Mouse (Mus musculus): ENCODE data around the gene Pcca.

The Pcca gene

DNA sequence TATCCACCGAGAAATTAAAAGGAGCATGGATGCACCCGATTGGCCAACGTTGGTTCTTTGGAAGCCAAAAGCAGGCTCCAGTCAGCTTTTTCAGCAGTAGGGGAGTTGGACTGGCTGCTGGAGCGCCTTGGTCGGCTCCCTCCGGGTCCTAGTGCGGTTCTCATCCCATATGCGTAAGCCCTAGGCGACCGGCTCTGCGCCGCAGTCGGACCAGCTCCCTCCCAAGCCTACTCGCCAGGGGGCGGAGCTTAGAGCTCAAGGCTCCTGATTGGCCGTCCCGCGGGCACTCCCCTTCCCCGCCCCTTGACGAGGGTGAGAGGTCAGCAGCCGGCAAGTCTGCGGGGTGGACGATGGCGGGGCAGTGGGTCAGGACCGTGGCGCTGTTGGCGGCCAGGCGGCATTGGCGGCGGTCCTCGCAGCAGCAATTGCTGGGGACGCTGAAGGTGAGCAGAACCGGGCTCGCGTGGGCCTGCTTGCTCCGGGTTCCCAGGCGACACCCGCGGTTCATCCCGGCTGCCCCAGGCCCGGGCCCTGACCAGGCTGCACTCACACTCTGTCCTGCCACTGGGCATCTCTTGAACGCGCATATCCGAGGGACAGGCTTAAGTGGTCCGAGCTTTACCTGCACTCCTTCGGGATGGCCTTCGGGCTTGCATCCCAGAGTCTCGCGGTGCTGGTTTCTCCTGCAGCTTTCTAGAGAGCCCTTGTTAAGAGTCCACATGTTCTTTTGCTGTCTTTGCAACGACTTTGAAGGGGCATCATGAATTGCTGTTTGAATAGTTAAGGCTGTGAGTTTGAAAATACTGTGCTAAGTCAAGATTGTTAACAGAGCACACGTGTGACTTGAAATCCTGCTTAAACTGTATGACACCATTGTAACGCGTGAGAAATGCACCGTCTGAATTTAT, at the start of gene Pcca:
Pcca (plus strand) TSS at position 308 of the 908 bp plus-strand sequence.
- in situ Hi-C loops (cut with MboI; ENCODE audit: low sequenced_read_pairs), result no loop called here

- in situ Hi-C loops (cut with MboI; ENCODE audit: low sequenced_read_pairs), result no loop called here
These were observed 49.7 kb upstream of the Pcca start for GRCm38 (mm10) chr14:122484458-122484843.

- in situ Hi-C loops (cut with MboI; ENCODE audit: low sequenced_read_pairs), result no loop called here
These were observed 49.1 kb upstream of the Pcca start for GRCm38 (mm10) chr14:122484844-122485551.

DNA sequence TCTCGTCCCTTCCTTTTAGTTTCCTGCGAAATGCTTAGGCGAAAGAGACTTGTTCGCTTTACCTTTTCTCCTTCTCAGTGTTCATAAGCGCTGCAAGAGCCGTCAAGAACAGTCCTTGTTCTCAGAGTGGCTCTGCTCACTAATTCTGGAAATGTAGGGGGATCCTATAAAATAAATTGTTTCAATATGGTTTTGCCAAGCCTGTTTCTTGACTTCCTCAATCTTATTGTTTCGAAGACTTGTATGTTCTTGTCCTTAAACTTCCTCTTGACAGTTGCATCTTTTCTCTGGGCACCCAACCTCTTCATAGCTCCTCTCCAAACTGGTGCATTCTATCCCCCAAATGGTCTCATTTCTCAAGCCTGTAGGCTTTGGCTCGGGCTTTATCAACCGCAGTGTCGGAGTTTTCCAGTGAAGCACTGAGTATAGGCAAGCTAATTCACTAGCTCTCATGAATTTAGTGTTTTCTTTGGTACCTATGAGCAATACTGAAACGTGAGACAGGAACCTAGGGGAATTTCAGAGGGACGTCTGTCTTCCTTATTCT, 48.4 kb upstream of the Pcca start:
- in situ Hi-C loops (cut with MboI; ENCODE audit: low sequenced_read_pairs), result no loop called here

- in situ Hi-C loops (cut with MboI; ENCODE audit: low sequenced_read_pairs), result no loop called here
These were observed 47.5 kb upstream of the Pcca start for GRCm38 (mm10) chr14:122486611-122487010.

GRCm38 (mm10) chr14:122487366-122487765, 46.8 kb upstream of the Pcca start:
- in situ Hi-C loops (cut with MboI; ENCODE audit: low sequenced_read_pairs), result no loop called here

GRCm38 (mm10) chr14:122489041-122489440, 45.1 kb upstream of the Pcca start:
- in situ Hi-C loops (cut with MboI; ENCODE audit: low sequenced_read_pairs), result no loop called here

- in situ Hi-C loops (cut with MboI; ENCODE audit: low sequenced_read_pairs), result no loop called here
These were observed 44.3 kb upstream of the Pcca start for GRCm38 (mm10) chr14:122489686-122490414.

DNA sequence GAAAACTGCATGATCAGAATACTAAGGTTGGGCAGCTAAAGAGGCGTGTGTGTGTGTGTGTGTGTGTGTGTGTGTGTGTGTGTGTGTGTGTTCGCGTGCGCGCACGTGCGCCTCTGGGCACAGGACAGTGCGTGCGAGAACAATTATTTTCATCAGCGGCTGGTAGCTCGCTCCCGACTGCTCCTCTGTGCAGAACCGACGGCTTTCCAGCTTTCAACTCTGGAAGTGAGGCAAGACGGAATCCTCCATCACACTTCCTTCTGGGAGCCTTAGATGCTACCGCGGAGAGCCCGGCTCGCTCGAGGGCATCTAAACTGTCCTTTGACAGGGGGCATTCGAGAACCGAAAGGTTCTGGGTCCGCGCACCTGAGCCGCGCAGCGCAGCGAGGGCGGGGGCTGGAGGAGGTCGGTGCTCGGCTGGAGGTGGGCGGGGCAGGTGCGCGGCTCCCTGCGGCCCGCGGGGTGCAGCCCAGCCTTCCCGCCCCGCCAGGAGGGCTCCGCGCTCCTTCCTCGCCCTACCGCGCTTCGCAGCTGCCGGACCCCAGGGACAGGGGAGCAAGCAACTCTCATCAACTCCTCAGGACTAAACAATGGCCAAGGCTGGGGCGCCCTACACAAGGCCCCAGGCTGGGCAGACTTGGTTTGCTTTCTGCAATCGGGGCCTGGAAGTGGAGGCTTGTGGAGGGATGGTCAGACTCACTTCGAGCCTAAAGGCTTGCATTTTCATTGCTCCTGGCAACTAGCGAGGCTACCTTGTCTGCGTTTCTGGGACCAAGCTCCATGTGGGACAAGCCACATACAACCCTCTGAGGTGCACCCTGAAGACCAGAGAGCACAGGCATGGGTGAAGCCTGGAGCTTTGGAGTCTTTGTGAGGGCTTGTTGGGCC, 43.4 kb upstream of the Pcca start, which contains the start of gene Gm10837:
Gm10837 (plus strand) TSS at position 146 of the 888 bp plus-strand sequence.
- in situ Hi-C loops (cut with MboI; ENCODE audit: low sequenced_read_pairs), result no loop called here

DNA sequence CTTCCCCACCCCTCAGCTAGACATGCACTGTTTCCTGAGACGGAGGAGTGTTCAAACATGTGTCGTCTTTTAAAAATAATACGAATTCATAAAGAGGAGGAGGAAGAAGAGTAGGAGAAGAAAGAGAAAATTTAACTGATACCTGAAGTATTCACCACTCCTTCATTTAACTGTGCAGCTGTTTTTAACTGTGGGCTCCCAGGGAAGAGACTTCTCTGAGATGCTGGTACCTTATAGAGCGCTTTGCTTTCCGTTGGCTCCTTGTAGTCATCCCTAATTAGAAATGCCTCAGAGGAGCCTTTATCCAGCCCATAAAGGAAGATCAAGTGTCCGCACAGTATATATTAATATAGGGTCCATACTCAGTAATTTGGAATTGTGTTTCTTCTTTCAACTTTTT, 42.6 kb upstream of the Pcca start:
- in situ Hi-C loops (cut with MboI; ENCODE audit: low sequenced_read_pairs), result no loop called here

- in situ Hi-C loops (cut with MboI; ENCODE audit: low sequenced_read_pairs), result no loop called here
These were observed 42.1 kb upstream of the Pcca start for GRCm38 (mm10) chr14:122492015-122492414.

GRCm38 (mm10) chr14:122509058-122509457, 25.1 kb upstream of the Pcca start:
- in situ Hi-C loops (cut with MboI; ENCODE audit: low sequenced_read_pairs), result no loop called here

- in situ Hi-C loops (cut with MboI; ENCODE audit: low sequenced_read_pairs), result no loop called here
These were observed 22.6 kb upstream of the Pcca start for GRCm38 (mm10) chr14:122511519-122511918.

DNA sequence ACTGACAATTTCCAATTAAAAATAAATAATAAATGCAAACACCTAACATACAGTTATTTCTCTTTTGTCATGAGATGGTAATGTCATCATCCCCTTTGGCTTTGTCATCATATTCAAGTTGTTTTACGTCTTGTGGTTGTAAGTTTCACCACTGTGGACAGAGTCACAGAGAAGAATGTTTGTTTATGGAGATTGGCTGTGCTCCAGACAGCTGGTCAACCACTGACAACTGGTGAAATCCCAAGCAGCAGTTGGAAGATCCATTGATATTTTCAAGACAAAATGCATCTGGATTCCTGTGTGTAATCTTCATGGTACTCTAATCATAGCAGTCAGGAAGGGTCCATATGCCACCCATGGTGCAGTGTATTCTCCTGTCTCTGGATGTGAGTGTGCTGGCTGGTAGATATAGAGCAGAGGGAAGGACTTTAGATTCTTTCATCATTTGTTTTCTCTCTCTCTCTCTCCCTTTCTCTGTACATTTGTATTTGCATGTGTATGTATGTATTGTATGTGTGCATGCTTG, 20.6 kb upstream of the Pcca start:
- in situ Hi-C loops (cut with MboI; ENCODE audit: low sequenced_read_pairs), result no loop called here

GRCm38 (mm10) chr14:122528475-122528874, 5.6 kb upstream of the Pcca start:
- in situ Hi-C loops (cut with MboI; ENCODE audit: low sequenced_read_pairs), result no loop called here

GRCm38 (mm10) chr14:122535986-122536385, 1.9 kb downstream of the Pcca start:
- in situ Hi-C loops (cut with MboI; ENCODE audit: low sequenced_read_pairs), result no loop called here

DNA sequence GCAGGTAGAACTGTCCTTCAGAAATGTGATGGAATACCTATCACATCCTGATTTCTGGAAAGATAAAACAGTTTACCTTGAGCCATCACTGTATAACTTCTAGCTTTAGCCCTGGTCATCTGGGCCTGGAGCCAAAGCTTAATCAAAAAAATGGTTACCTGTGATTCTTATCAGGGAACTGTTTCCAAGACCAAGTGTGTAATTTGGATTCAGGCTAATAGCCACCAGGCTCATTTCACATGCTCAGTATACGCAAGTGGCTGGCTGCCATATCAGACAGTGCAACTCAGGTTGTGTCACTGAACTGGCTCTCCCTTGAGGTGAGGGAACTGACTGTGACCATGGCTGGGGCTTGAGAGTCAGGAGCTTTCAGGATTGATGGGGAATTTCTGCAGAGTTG, 14.3 kb downstream of the Pcca start:
- in situ Hi-C loops (cut with MboI; ENCODE audit: low sequenced_read_pairs), result no loop called here

- in situ Hi-C loops (cut with MboI; ENCODE audit: low sequenced_read_pairs), result no loop called here
These were observed 14.8 kb downstream of the Pcca start for GRCm38 (mm10) chr14:122548905-122549304.

- in situ Hi-C loops (cut with MboI; ENCODE audit: low sequenced_read_pairs), result no loop called here
These were observed 18.8 kb downstream of the Pcca start for GRCm38 (mm10) chr14:122552761-122553445.
